Mouse (Mus musculus): ENCODE measurements at regions not wholly inside any gene's neighbourhood (a gene's known extent, or its start where the extent isn't known, plus 50 kb on each side); places are given as distances from the start of the nearest gene placed in this dataset.

DNA sequence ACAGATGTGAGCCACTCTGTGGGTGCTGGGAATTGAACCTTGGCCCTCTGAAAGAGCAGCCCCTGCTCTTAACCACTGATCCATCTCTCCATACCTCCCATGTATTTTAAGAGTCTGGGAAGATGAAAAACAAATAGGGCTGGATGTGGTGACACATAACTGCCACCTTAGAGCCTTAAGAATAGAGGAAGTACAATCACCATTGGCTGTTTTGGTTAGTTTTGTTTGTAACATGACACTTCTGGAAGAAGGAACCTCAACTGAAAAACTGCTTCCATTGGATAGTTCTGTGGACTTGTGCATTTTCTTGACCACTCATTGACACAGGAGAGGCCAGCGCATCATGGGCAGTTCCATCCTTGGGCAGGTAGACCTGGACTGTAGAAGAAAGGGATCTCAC, 100.7 kb upstream of the Tet2 start:
- TF ChIP-seq CTCF (IDR thresholded peaks at IDR 0.05; ENCODE audit: low read depth) (no peak), EP300 (IDR thresholded peaks at IDR 0.05; ENCODE audit: low read depth) (no peak)

Data from liver, postnatal 0 days (tissue).